Mouse (Mus musculus) stomach, embryonic 15.5 days (tissue): ENCODE results near the gene Dynlt1f. TPM values are rescaled to one million over a fixed set of nuclear protein-coding genes. Genes with fewer than 3 reads are reported as not detected.
"Not testable (repeated sequence)": the region's sequence is repeated elsewhere in the genome, so short reads cannot be mapped to it uniquely, and the experiment has no call there.

Source experiments
- ATAC-seq: fragments of 200-750 bp; cut with Nextera tagmentation; 2 replicates; pipeline ENCODE4 v1.8.0; 2017; ENCODE audit warnings: low read depth, moderate number of reproducible peaks, moderate TSS enrichment; ENCODE audit not compliant: insufficient read depth, low FRiP score
- H3K27ac ChIP-seq: fragments of 300-500 bp; sonication (generic); 2 replicates; pipeline ENCODE4 v1.5.1; 2015; ENCODE audit warnings: mild to moderate bottlenecking, inconsistent platforms
- H3K27me3 ChIP-seq: fragments of 300-500 bp; sonication (generic); replicated peaks from 2 replicates; pipeline ENCODE4 v1.6.1; 2015; ENCODE audit warnings: inconsistent platforms
- H3K36me3 ChIP-seq: fragments of 300-500 bp; sonication (generic); 2 replicates; pipeline ENCODE4 v1.6.1; 2015; ENCODE audit warnings: inconsistent platforms
- H3K4me1 ChIP-seq: fragments of 300-500 bp; sonication (generic); 2 replicates; pipeline ENCODE4 v1.6.1; 2015; ENCODE audit warnings: inconsistent platforms
- H3K4me2 ChIP-seq: fragments of 300-500 bp; sonication (generic); 2 replicates; pipeline ENCODE4 v1.6.1; 2015; ENCODE audit warnings: mild to moderate bottlenecking, inconsistent platforms
- H3K4me3 ChIP-seq: fragments of 300-500 bp; sonication (generic); replicated peaks from 2 replicates; pipeline ENCODE4 v1.5.1; 2015; ENCODE audit warnings: inconsistent platforms
- H3K9ac ChIP-seq: fragments of 300-500 bp; sonication (generic); 2 replicates; pipeline ENCODE4 v1.6.1; 2015; ENCODE audit warnings: inconsistent platforms
- H3K9me3 ChIP-seq: fragments of 300-500 bp; sonication (generic); 2 replicates; pipeline ENCODE4 v1.6.1; 2016; ENCODE audit warnings: inconsistent platforms
- WGBS: fragments of 180-500 bp; shearing (Covaris S2); methylation state at CpG from one replicate; pipeline ENCODE4 v1.1.7; 2015; 5-methylcytosine and 5-hydroxymethylcytosine counted together
- polyA plus RNA-seq: library from polyadenylated mRNA; unstranded; fragments of >200 nt; fragmentation: Nextera tagmentation; extraction: Ambion mirVana; gene quantifications from 2 replicates; pipeline ENCODE4 v1.2.1, GENCODE M21; 2015

Dynlt1f gene
- polyA plus RNA-seq, 1 experiment from 2014 or later: 226 TPM

GRCm38 (mm10) chr17:6656471-6656870 is 771 bp upstream of the Dynlt1f start:
- H3K9ac ChIP-seq, H3K9me3 ChIP-seq, H3K27me3 ChIP-seq, H3K4me3 ChIP-seq, H3K27ac ChIP-seq, H3K4me1 ChIP-seq, H3K36me3 ChIP-seq, H3K4me2 ChIP-seq, ATAC-seq: not testable (repeated sequence)
- 91% methylated on average over 2 of the region's 3 CpGs for WGBS

DNA sequence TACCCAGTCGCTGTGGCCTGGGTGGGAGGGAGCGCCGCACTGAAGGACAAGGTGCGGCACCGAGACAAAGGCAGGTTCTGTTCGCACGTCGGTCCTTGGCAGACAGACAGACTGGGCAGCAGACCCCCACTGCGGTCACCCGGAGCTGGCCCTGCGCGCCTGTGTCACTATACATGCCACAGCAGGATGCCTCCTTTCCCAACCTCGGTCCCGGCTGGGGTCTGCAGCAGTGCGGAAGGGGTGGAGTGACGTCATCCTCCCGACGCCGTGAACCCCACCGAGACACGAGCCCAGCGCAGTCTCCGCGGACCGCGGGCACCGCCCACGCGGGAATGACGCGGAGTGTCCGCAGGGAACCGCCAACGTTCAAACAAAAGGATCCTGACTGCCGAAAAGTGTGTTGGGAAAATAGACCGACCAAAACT is 601 bp downstream of the Dynlt1f start:
- H3K4me3 ChIP-seq: peak overlapping the region; percentile 55
- WGBS: under 1% methylated on average over 36 of the region's 36 CpGs
- not testable (repeated sequence) for H3K9me3 ChIP-seq, H3K27me3 ChIP-seq, H3K4me1 ChIP-seq, H3K36me3 ChIP-seq
- peak overlapping the region; percentile 80 for H3K27ac ChIP-seq
- peak overlapping the region; percentile 52 for H3K4me2 ChIP-seq
- H3K9ac ChIP-seq: peak overlapping the region; percentile 12; the same call in 1 of the 2 replicates
- ATAC-seq: peak; percentile 75

DNA sequence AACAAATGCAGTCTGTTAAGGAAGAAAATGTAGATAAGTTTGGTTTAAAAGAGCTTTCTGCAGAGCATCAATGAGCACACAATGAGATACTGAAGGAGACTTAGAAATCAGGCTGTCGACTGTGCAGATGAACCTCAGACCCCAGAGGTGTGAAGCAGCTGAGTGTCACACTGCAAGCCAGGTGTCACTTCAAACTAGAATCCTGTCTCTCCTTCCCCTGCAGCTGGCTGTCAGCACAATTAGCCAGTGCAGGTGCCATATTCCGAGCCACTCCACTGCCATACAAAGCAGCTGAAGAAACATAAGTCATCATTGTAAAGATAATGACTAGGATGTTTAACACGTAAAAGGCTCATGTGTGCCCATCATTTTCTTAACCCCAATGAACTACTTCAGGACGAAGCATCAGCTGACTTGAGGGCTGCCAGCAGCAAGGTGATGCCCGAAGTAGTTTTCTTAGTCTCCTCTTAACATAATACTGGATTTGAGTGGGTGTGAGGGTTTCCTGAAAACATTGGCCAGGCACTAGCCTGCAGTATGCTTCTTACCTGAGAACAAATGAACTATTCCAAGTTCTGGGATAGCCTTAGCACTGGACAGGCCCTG is 2.3 kb downstream of the Dynlt1f start:
- not testable (repeated sequence) for H3K27me3 ChIP-seq, H3K9me3 ChIP-seq, H3K9ac ChIP-seq, H3K4me3 ChIP-seq, H3K4me2 ChIP-seq, H3K27ac ChIP-seq, H3K4me1 ChIP-seq, H3K36me3 ChIP-seq, ATAC-seq
- 83% methylated on average over 4 of the region's 5 CpGs for WGBS

DNA sequence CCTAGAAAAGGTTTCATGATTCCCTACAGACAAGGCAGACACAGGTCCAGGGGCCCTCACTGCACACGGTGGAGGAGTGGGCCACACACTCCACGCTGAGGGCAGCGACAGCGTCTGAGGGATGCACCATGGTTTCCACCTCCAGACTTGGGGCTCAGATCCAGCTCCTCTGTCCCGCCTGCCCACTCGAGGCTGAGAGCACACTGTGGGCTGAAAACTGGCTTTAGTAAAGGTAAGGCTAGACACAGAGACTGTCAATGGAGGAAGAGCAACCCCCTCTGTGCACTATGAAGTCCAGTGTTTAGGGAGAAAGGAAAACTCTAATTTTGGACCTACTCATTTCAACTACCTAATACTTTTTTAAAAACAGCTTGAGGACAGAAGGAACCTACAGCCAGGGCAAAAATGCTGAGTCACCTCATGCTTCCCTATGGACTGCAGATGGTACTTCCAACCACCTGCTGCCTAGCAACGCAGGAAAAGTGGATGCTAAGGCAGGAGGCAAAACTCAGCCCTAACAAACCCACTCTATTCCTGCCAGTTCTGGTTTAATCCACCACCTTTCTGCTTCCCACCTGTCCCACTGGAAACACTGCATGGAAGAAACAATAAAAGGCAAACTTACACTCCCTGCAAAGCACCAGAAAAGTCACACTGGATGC is 4.7 kb downstream of the Dynlt1f start:
- not testable (repeated sequence) for H3K36me3 ChIP-seq, H3K9me3 ChIP-seq, H3K27me3 ChIP-seq, H3K4me2 ChIP-seq, H3K9ac ChIP-seq, H3K4me1 ChIP-seq, H3K4me3 ChIP-seq, ATAC-seq, H3K27ac ChIP-seq
- 92% methylated on average over 7 of the region's 7 CpGs for WGBS

DNA sequence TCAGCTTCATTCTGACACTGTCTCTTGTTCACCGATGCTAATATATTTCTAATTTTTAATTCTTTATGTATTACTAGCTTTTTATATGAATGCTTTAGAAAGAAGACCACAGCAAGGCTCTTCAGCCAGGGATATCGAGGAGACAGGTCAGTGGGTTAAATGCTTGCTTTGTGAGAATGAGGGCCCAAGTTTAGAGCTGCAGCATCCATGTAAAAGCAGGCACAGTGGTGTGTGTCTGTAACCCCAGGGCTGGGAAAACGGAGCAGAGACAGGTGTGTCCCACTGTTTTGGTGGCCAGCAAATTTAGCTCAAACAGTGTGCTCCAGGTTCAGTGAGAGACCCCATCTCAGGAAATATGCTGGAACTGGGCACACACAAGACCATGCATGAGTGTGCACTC is 8.2 kb downstream of the Dynlt1f start:
- H3K9ac ChIP-seq, H3K4me2 ChIP-seq, ATAC-seq, H3K36me3 ChIP-seq, H3K4me1 ChIP-seq, H3K27me3 ChIP-seq, H3K4me3 ChIP-seq, H3K27ac ChIP-seq, H3K9me3 ChIP-seq: not testable (repeated sequence)
- WGBS: 95% methylated on average over 3 of the region's 3 CpGs

- not testable (repeated sequence) for H3K4me3 ChIP-seq, H3K4me1 ChIP-seq, H3K4me2 ChIP-seq, H3K9me3 ChIP-seq, H3K9ac ChIP-seq, ATAC-seq, H3K36me3 ChIP-seq, H3K27me3 ChIP-seq, H3K27ac ChIP-seq
- WGBS: 96% methylated on average over 8 of the region's 8 CpGs
Observed at GRCm38 (mm10) chr17:6646841-6647240, 8.9 kb downstream of the Dynlt1f start.

- not testable (repeated sequence) for H3K27me3 ChIP-seq, H3K4me3 ChIP-seq, H3K4me1 ChIP-seq, ATAC-seq, H3K36me3 ChIP-seq, H3K9me3 ChIP-seq, H3K4me2 ChIP-seq, H3K27ac ChIP-seq, H3K9ac ChIP-seq
- 83% methylated on average over 4 of the region's 4 CpGs for WGBS
Observed at GRCm38 (mm10) chr17:6645668-6646067, 10.0 kb downstream of the Dynlt1f start.

GRCm38 (mm10) chr17:6644673-6645072 is 11.0 kb downstream of the Dynlt1f start:
- not testable (repeated sequence) for H3K27ac ChIP-seq, H3K4me1 ChIP-seq, H3K4me3 ChIP-seq, H3K36me3 ChIP-seq, H3K9ac ChIP-seq, H3K9me3 ChIP-seq, H3K4me2 ChIP-seq, ATAC-seq, H3K27me3 ChIP-seq
- 91% methylated on average over 4 of the region's 4 CpGs for WGBS

- not testable (repeated sequence) for ATAC-seq, H3K27me3 ChIP-seq, H3K9ac ChIP-seq, H3K4me1 ChIP-seq, H3K27ac ChIP-seq, H3K9me3 ChIP-seq, H3K36me3 ChIP-seq, H3K4me3 ChIP-seq, H3K4me2 ChIP-seq
- WGBS: 92% methylated on average over 9 of the region's 9 CpGs
Observed at GRCm38 (mm10) chr17:6644210-6644609, 11.5 kb downstream of the Dynlt1f start.

GRCm38 (mm10) chr17:6640771-6641429 is 14.8 kb downstream of the Dynlt1f start:
- not testable (repeated sequence) for H3K4me3 ChIP-seq, H3K36me3 ChIP-seq, H3K27ac ChIP-seq, H3K9ac ChIP-seq, H3K4me2 ChIP-seq, H3K9me3 ChIP-seq, H3K27me3 ChIP-seq, H3K4me1 ChIP-seq
- peak; percentile 76 for ATAC-seq
- WGBS: 60% methylated on average over 14 of the region's 14 CpGs

DNA sequence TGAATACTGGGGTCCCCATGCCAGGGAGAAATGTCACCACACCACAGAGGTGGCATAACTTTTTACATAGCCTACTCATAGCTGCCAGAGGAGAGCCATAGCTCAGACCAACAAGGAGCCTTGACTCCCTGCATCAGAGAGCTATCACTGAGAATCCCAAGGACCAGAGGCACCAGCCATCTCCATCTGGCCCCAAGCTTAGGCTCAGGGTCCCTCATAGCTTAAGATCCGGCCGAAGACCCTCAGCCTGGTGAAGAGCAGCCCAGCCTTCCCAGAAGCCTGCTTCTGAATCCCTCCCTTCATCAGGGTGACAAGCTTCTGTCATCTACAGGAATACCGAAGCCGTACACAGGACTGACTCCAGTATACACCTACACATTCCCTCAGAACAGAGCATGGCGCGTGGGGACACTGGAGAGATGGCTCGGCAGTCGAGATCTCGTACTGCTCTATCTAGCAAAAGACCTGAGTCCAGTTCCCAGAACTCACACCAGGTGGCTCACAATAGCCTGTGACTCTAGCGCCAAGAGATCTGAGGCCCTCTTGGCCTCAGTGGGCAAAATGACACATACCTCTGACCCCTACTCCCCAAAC is 15.6 kb downstream of the Dynlt1f start:
- H3K9ac ChIP-seq, H3K36me3 ChIP-seq, H3K4me2 ChIP-seq, H3K9me3 ChIP-seq, H3K4me1 ChIP-seq, H3K4me3 ChIP-seq, ATAC-seq, H3K27ac ChIP-seq, H3K27me3 ChIP-seq: not testable (repeated sequence)
- WGBS: 91% methylated on average over 10 of the region's 10 CpGs

GRCm38 (mm10) chr17:6639486-6639885 is 16.2 kb downstream of the Dynlt1f start:
- ATAC-seq: not testable (repeated sequence)

More at GRCm38 (mm10) chr17:6639486-6639885, 16.2 kb downstream of the Dynlt1f start:
- H3K9ac ChIP-seq, H3K4me3 ChIP-seq, H3K4me1 ChIP-seq, H3K36me3 ChIP-seq, H3K27ac ChIP-seq, H3K9me3 ChIP-seq, H3K4me2 ChIP-seq, H3K27me3 ChIP-seq: not testable (repeated sequence)
- 95% methylated on average over 16 of the region's 21 CpGs for WGBS
